Mouse (Mus musculus) Patski (cell line): Measurements from ENCODE around the gene Prkaa2. TPM values are rescaled to one million over a fixed set of nuclear protein-coding genes. Genes with fewer than 3 reads are reported as not detected.

ENCODE experiments used
- ATAC-seq: fragments of 100-300 bp; one replicate; pipeline ENCODE4 v1.8.0; 2021
- CTCF ChIA-PET: fragments of 350-600 bp; sonication (Branson Sonifier 250); formaldehyde crosslinking; loops from one replicate; lab custom pipeline; 2022; ENCODE audit warnings: inconsistent platforms; lab: Charles Lee
- POLR2A ChIA-PET: fragments of 350-600 bp; sonication (Branson Sonifier 250); formaldehyde crosslinking; loops from one replicate; lab custom pipeline; 2022; ENCODE audit warnings: antibody characterized with exemption, inconsistent platforms; lab: Charles Lee
- DNase-seq: peaks from one replicate; pipeline ENCODE4 v3.0.0-alpha.2; 2011; ENCODE audit warnings: low read depth, low spot score
- H3K27me3 ChIP-seq: fragments of 371-371 bp; one replicate; pipeline ENCODE4 v1.5.1; 2021
- CTCF ChIP-seq: fragments of 100-300 bp; IDR thresholded peaks from one replicate; pipeline ENCODE4 v1.5.1; 2021
- in situ Hi-C: fragments of 300-500 bp; cut with MboI; formaldehyde crosslinking; loops from 3 replicates; pipeline ENCODE4 v1.11.1; 2018; ENCODE audit warnings: low pct_unique_long_range_greater_than_20kb, mixed read lengths
- polyA plus RNA-seq: library from polyadenylated mRNA; unstranded; gene quantifications from one replicate; pipeline ENCODE4 v1.2.3, GENCODE M21; 2021

The Prkaa2 gene
- polyA plus RNA-seq, 1 experiment from 2014 or later = 12.6 TPM

DNA sequence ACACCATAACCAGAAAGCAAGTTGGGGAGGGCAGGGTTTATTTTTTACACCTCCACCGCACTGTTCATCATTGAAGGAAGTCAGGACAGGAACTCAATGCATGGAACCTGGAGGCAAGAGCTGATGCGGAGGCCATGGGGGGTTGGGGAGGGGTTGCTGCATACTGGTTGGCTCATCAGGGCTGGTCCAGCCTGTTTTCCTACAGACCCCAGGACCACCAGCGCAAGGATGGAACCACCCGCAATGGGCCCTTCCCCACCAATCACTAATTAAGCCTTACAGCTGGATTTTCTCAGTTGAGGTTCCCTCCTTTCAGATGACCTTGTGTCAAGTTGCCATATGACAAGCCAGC is 970 bp upstream of the Prkaa2 start:
- POLR2A ChIA-PET = no interaction called here
- H3K27me3 ChIP-seq = no peaks in the 10 kb centered on the region
- no peak for DNase-seq
- CTCF ChIA-PET = interaction anchor here (2.1 kb wide), 1 partner anchor 40 kb away, joined by 9 read pairs; no protein-coding TSS in a partner anchor
- no peak for TF ChIP-seq CTCF
- in situ Hi-C loops = loop anchor here (5.0 kb wide), 1 partner anchor 198 kb away; the partner anchor contains the start of gene Fyb2
- no peak for ATAC-seq

DNA sequence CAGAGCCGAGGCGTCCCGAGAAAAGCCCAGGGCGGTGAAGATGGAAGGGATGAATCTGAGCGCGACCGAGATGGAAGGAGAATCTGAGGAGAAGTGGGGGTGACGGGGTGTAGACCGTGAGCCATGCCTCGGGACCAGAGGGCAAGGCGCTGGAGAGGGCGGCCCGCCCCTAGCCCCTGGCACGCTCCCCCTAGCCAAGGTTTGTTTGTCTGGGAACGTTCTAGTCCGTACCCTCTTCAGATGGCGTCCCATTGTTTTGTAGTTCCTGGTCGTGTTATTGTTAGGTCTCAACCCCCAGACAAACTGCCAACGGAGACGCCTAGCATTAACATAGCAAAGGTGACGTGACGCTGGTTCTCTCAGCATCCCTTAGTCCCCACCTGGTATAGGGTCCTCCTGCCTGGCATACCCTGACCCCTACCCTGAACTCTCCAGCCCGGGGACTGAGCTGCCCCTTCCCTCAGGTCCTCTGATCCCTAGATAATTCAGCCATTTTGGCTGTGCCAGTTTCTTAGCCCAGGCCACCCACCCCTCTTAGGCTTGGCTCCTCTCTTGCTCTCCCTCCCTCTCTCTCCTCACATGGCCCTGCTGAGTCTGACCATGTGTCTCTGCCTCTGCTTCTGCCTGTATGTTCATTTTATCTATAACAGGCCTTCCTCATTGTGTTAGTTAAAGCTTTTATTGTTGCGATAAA is 447 bp upstream of the Prkaa2 start:
- CTCF ChIA-PET = interaction anchor here (2.6 kb wide), 1 partner anchor 39 kb away, joined by 19 read pairs; no protein-coding TSS in a partner anchor

DNA sequence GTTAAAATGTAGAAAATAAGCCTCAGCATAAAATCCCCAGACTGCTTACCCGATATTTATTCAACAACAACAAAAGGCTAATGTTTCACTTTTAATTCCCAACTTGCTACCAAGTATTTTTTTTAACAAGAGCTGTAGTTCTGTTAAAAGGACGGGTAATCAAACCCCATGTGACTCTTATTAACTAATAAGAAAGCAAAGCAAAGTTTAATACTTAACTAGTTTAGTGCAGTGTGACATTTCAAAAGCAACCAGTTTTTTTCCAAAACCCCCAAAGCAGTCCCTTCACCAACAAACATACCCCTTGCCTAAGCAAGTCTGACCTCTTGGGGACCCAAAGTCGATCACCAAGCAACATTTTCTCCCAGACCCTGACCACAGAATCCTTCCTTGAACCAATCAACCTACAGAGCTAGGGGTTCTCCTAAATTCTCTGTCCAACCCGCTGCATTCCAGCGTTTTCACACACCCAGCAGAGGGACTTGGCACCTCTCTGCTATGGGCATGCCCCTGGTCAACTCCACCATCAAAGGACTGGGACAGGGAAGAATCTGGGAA is 970 bp downstream of the Prkaa2 start:
- peak; percentile 37 for DNase-seq
- no peaks in the 10 kb centered on the region for H3K27me3 ChIP-seq
- peak; percentile 58 for ATAC-seq
- CTCF ChIA-PET = interaction anchor here (1.1 to 2.6 kb wide), 3 partner anchors 10 to 37 kb away, joined by 3 to 19 read pairs (median 5); no protein-coding TSS in a partner anchor
- in situ Hi-C loops = no loop called here
- no peak for TF ChIP-seq CTCF
- POLR2A ChIA-PET = interaction anchor here (1.7 kb wide), 1 partner anchor 38 kb away, joined by 6 read pairs; no protein-coding TSS in a partner anchor

More for the DNA sequence above, 447 bp upstream of the Prkaa2 start:
- TF ChIP-seq CTCF = no peak
- POLR2A ChIA-PET = no interaction called here
- peak; percentile 28 for ATAC-seq
- no peaks in the 10 kb centered on the region for H3K27me3 ChIP-seq
- in situ Hi-C loops = loop anchor here (5.0 kb wide), 1 partner anchor 198 kb away; the partner anchor contains the start of gene Fyb2
- DNase-seq = no peak

DNA sequence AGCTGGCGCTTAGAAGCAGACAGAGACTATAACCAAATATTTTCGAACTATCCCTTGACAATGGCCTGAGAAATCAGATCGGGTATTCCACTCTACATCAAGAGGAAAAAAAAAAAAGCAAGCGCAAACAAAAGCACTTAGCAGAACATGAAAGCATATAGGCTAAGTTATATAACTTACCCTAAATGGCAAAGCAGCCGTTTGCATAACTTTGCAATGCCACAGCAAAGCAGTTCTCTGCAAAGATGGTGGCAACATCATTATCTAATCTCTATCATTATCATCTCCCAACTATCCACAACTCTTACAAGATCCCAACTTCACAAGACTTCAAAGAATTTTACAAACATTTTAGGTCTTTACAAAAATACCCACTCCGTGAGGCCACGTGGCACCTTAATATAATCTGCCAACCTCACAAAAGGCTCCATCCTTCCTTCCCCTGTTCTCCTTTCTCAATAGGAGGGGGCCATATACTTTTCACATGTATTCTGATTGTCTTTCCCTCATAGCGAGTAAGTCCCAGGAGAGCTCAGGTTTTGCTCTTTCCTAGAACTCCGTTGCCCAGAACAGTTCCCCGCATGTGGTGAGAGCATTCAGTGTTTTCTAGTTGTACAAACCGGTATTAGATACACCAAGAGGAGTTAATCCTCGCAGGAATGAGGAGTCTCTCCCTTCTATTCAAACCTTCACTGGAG is 1.6 kb downstream of the Prkaa2 start:
- peak; percentile 27 for ATAC-seq
- in situ Hi-C loops = no loop called here
- ChIA-PET CTCF (interaction anchor here (0.6 to 2.6 kb wide), 7 partner anchors 9 to 570 kb away, joined by 3 to 19 read pairs (median 4); no protein-coding TSS in a partner anchor), POLR2A (interaction anchor here (1.7 kb wide), 1 partner anchor 37 kb away, joined by 6 read pairs; no protein-coding TSS in a partner anchor)
- H3K27me3 ChIP-seq = no peaks in the 10 kb centered on the region
- no peak for TF ChIP-seq CTCF
- no peak for DNase-seq

DNA sequence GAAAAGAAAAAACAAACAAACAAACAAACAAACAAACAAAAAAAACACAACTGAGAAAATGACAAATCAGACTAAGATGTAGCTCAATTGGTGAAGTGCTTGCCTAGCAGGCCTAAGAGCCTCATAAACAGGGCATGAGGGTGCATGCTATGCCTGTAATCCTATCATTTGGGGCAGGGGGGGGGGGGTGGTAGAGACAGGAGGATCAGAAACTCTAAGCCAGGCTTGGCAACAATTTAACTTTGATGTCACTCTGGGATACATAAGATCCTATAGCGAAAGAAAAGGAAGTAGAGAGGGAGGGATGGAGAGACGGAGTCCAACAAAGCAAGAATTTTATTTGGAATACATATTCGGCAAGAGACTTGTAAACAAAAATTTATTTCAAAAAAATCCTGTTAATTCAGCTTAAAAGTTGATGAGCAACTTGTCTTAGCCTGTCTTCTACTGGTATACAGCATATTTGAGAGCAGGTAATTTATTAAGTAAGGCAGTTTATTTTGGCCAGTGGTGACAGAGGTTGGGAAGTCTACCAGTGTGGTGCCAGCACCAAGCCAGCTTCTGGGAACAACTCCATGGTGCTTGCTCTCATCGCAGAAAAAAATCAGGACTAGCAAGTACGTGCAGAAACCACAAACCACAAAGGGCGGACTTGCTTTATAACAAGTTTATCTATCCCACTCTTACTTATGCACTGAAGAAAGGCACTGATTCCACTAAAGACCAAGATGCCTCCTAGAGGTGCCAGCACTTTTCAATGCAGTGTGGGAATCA is 5.4 kb downstream of the Prkaa2 start:
- DNase-seq (no peak), ATAC-seq (no peak)
- no peak for TF ChIP-seq CTCF
- in situ Hi-C loops = no loop called here
- no peaks in the 10 kb centered on the region for H3K27me3 ChIP-seq
- CTCF ChIA-PET = interaction anchor here (3.9 kb wide), 1 partner anchor 33 kb away, joined by 16 read pairs; no protein-coding TSS in a partner anchor
- POLR2A ChIA-PET = no interaction called here

DNA sequence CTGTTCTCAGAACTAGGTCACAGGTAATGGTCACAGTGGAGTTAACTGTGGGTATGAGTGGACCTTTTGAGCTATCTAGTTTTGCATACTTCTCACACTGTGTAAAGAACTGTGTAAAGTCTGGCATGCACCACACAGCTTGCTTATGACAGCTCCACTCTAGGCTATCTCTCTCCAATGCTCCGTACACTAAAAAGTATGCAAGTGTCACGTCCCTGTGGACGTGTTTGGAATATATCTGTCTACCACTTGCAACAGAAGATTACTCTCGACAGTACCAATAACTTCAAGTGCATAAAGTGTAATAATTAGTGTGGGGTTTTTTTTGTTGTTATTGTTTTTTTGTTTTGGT is 8.4 kb downstream of the Prkaa2 start:
- in situ Hi-C loops = no loop called here
- ATAC-seq = no peak

DNA sequence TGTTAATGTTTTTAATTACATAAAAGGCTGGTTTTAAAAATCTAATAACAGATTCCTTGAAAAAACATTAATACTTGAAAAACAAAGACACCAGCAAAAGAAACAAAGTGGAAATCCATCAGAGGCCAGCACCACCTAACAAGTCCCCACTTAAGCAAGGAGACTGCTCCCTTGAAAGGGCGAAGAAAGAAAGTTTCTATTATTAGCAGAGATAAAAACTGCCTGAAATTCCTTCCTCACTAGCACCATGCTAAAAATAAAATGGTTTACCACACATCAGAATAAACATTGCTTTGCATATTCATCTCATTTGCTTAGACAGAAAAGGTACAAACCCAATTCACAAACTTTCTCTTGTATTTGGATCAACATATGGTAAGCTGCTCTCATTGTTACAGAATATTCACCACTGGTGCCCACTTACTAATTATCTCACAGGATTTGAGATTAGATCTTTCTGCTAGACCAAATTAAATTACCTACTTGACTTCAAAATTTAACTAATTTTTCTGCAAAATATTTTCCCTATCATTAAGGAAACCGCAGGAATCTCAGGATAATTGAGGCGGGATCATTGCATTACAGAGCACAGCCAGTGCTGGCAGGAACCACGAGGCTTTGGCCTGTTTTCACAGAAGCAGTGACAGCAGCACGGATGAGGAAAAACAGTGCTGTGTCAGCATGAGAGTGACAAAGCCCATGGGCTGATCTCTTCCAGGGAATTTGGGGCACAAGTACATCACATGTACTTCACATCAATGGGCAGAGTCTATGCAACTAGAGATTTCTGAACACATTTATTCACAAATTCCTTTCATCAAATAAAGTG is 9.0 kb downstream of the Prkaa2 start:
- no peak for TF ChIP-seq CTCF
- ChIA-PET CTCF (no interaction called here), POLR2A (no interaction called here)
- in situ Hi-C loops = no loop called here
- DNase-seq = no peak
- no peaks in the 10 kb centered on the region for H3K27me3 ChIP-seq
- peak; percentile 44 for ATAC-seq

More for the DNA sequence above, 8.4 kb downstream of the Prkaa2 start:
- ChIA-PET POLR2A (no interaction called here), CTCF (no interaction called here)
- no peak for DNase-seq
- no peak for TF ChIP-seq CTCF
- no peaks in the 10 kb centered on the region for H3K27me3 ChIP-seq

DNA sequence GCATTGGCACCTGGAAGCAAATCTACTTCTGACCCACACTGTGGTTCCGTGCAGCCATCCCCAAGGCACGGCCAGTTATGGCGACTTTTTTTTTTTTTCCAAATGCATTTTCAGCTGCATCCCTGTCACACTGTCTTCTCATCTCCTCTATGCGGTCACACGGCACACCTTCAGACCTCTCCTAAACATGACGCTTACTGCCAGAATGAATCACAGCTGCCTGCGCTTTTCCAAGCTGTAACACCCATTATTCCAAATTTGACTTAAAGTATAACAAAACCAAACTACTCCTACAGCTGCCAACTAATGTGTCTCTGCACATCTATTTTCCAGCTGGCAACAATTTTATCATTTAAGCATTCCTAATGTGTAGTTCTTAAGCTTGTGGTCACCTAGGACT is 11.0 kb downstream of the Prkaa2 start:
- ATAC-seq (no peak), DNase-seq (no peak)
- ChIA-PET CTCF (interaction anchor here (1.1 to 2.4 kb wide), 3 partner anchors 9 to 28 kb away, joined by 5 to 14 read pairs (median 5); no protein-coding TSS in a partner anchor), POLR2A (no interaction called here)
- no peaks in the 10 kb centered on the region for H3K27me3 ChIP-seq
- no peak for TF ChIP-seq CTCF
- in situ Hi-C loops = no loop called here

DNA sequence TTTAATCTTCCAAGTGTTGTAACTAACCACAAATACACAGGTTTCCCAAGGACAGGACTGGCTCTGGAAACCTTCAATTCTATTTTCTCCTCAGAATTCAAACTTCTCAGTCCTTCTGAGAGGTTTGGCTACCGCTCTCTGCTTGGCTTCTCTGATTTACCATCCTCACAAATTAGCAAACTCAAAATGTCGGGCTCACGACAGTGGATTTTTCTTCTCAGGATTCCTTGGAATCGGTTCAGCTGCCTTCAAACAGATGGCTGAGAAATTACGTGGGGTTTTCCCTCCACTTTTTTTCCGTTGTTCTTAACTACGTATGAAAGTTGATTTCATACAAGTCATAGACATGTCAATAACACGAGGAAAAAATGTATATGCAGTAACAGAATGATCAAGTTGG is 11.5 kb downstream of the Prkaa2 start:
- CTCF ChIA-PET = interaction anchor here (0.7 to 2.4 kb wide), 4 partner anchors 9 to 27 kb away, joined by 3 to 14 read pairs (median 5); no protein-coding TSS in a partner anchor
- no peaks in the 10 kb centered on the region for H3K27me3 ChIP-seq
- no peak for TF ChIP-seq CTCF
- in situ Hi-C loops = no loop called here
- POLR2A ChIA-PET = no interaction called here
- ATAC-seq = no peak
- no peak for DNase-seq
